Mouse (Mus musculus): ENCODE measurements around the gene Hibadh. TPM values are rescaled to one million over a fixed set of nuclear protein-coding genes. Genes with fewer than 3 reads are reported as not detected.

Gene Hibadh
- polyA plus RNA-seq, 1 experiment from 2014 or later = 97.4 TPM

- Histone ChIP-seq H3K4me1 (ENCODE audit: control insufficient read depth in 2 of 2, insufficient read depth in 2 of 2, low read length in 2 of 2) (no peaks in the 10 kb centered on the region), H3K4me2 (ENCODE audit: low read length) (no peak overlapping the region), H3K27ac (replicated peaks in 1 of 2; ENCODE audit: control insufficient read depth in 1 of 2, insufficient read depth in 1 of 2, low read depth in 2 of 2, low read length in 2 of 2) (peak overlapping the region in 1 of 2 experiments; percentile 19; a peak in 1 of 4 replicates), H3K4me3 (ENCODE audit: control insufficient read depth in 1 of 2, insufficient read depth in 1 of 2, low read depth in 1 of 2, low read length in 2 of 2) (no peak overlapping the region), H3K9ac (ENCODE audit: low read length) (no peak overlapping the region), H3K27me3 (ENCODE audit: control insufficient read depth, insufficient read depth, low read length) (no peaks in the 10 kb centered on the region), H3K36me3 (ENCODE audit: control insufficient read depth, insufficient read depth, low read length) (peaks cover 47% of the 10 kb centered on the region), H3K9me3 (ENCODE audit: control insufficient read depth, low read length) (no peaks in the 10 kb centered on the region)
- WGBS = 59% methylated on average over 11 of the region's 11 CpGs
- ATAC-seq (ENCODE audit: insufficient number of reproducible peaks, insufficient read depth, low FRiP score, low read depth) = no peak
Measured at GRCm38 (mm10) chr6:52621731-52622480, 18.3 kb downstream of the Hibadh start.

- 82% methylated on average over 2 of the region's 2 CpGs for WGBS
- no peaks in the 10 kb centered on the region for H3K9me3 ChIP-seq (ENCODE audit: control insufficient read depth, low read length)
- H3K27me3 ChIP-seq (ENCODE audit: control insufficient read depth, insufficient read depth, low read length) = no peaks in the 10 kb centered on the region
- no peak overlapping the region for H3K4me3 ChIP-seq (ENCODE audit: control insufficient read depth in 1 of 2, insufficient read depth in 1 of 2, low read depth in 1 of 2, low read length in 2 of 2)
- ATAC-seq (ENCODE audit: insufficient number of reproducible peaks, insufficient read depth, low FRiP score, low read depth) = no peak
- H3K9ac ChIP-seq (ENCODE audit: low read length) = no peak overlapping the region
- no peak overlapping the region for H3K4me2 ChIP-seq (ENCODE audit: low read length)
- H3K27ac ChIP-seq (replicated peaks in 1 of 2; ENCODE audit: control insufficient read depth in 1 of 2, insufficient read depth in 1 of 2, low read depth in 2 of 2, low read length in 2 of 2) = no peak overlapping the region
- no peaks in the 10 kb centered on the region for H3K4me1 ChIP-seq (ENCODE audit: control insufficient read depth in 2 of 2, insufficient read depth in 2 of 2, low read length in 2 of 2)
- H3K36me3 ChIP-seq (ENCODE audit: control insufficient read depth, insufficient read depth, low read length) = peaks cover 43% of the 10 kb centered on the region
Measured at GRCm38 (mm10) chr6:52620090-52620489, 20.1 kb downstream of the Hibadh start.

- H3K27ac ChIP-seq (replicated peaks in 1 of 2; ENCODE audit: control insufficient read depth in 1 of 2, insufficient read depth in 1 of 2, low read depth in 2 of 2, low read length in 2 of 2) = peak overlapping the region; percentile 21 to 45; a peak in 3 of 4 replicates
- H3K36me3 ChIP-seq (ENCODE audit: control insufficient read depth, insufficient read depth, low read length) = peaks cover 10% of the 10 kb centered on the region; the same call in 1 of the 2 replicates
- no peaks in the 10 kb centered on the region for H3K9me3 ChIP-seq (ENCODE audit: control insufficient read depth, low read length)
- H3K4me1 ChIP-seq (ENCODE audit: control insufficient read depth in 2 of 2, insufficient read depth in 2 of 2, low read length in 2 of 2) = no peaks in the 10 kb centered on the region; a peak in 1 of 4 replicates
- H3K9ac ChIP-seq (ENCODE audit: low read length) = no peak overlapping the region
- no peak overlapping the region for H3K4me3 ChIP-seq (ENCODE audit: control insufficient read depth in 1 of 2, insufficient read depth in 1 of 2, low read depth in 1 of 2, low read length in 2 of 2)
- 71% methylated on average over 6 of the region's 6 CpGs for WGBS
- no peaks in the 10 kb centered on the region for H3K27me3 ChIP-seq (ENCODE audit: control insufficient read depth, insufficient read depth, low read length)
- no peak overlapping the region for H3K4me2 ChIP-seq (ENCODE audit: low read length)
- no peak for ATAC-seq (ENCODE audit: insufficient number of reproducible peaks, insufficient read depth, low FRiP score, low read depth)
Measured at GRCm38 (mm10) chr6:52609626-52610352, 30.4 kb downstream of the Hibadh start.

GRCm38 (mm10) chr6:52608121-52608520 is 32.1 kb downstream of the Hibadh start:
- ATAC-seq (ENCODE audit: insufficient number of reproducible peaks, insufficient read depth, low FRiP score, low read depth) = no peak
- Histone ChIP-seq H3K9ac (ENCODE audit: low read length) (no peak overlapping the region), H3K36me3 (ENCODE audit: control insufficient read depth, insufficient read depth, low read length) (peaks cover 10% of the 10 kb centered on the region; the same call in 1 of the 2 replicates), H3K4me3 (ENCODE audit: control insufficient read depth in 1 of 2, insufficient read depth in 1 of 2, low read depth in 1 of 2, low read length in 2 of 2) (no peak overlapping the region), H3K9me3 (ENCODE audit: control insufficient read depth, low read length) (no peaks in the 10 kb centered on the region), H3K27me3 (ENCODE audit: control insufficient read depth, insufficient read depth, low read length) (no peaks in the 10 kb centered on the region), H3K4me1 (ENCODE audit: control insufficient read depth in 2 of 2, insufficient read depth in 2 of 2, low read length in 2 of 2) (no peaks in the 10 kb centered on the region; a peak in 1 of 4 replicates), H3K4me2 (ENCODE audit: low read length) (no peak overlapping the region), H3K27ac (replicated peaks in 1 of 2; ENCODE audit: control insufficient read depth in 1 of 2, insufficient read depth in 1 of 2, low read depth in 2 of 2, low read length in 2 of 2) (no peak overlapping the region)
- WGBS = 89% methylated on average over 4 of the region's 4 CpGs

- no peak for ATAC-seq (ENCODE audit: insufficient number of reproducible peaks, insufficient read depth, low FRiP score, low read depth)
- Histone ChIP-seq H3K9me3 (ENCODE audit: control insufficient read depth, low read length) (no peaks in the 10 kb centered on the region), H3K27me3 (ENCODE audit: control insufficient read depth, insufficient read depth, low read length) (no peaks in the 10 kb centered on the region), H3K27ac (replicated peaks in 1 of 2; ENCODE audit: control insufficient read depth in 1 of 2, insufficient read depth in 1 of 2, low read depth in 2 of 2, low read length in 2 of 2) (no peak overlapping the region), H3K4me2 (ENCODE audit: low read length) (no peak overlapping the region), H3K4me3 (ENCODE audit: control insufficient read depth in 1 of 2, insufficient read depth in 1 of 2, low read depth in 1 of 2, low read length in 2 of 2) (no peak overlapping the region), H3K9ac (ENCODE audit: low read length) (no peak overlapping the region), H3K4me1 (ENCODE audit: control insufficient read depth in 2 of 2, insufficient read depth in 2 of 2, low read length in 2 of 2) (no peaks in the 10 kb centered on the region; a peak in 1 of 4 replicates), H3K36me3 (ENCODE audit: control insufficient read depth, insufficient read depth, low read length) (0 out of 2 replicates have a peak, but pooled peaks cover 6% of the 10 kb centered on the region)
- 84% methylated on average over 7 of the region's 7 CpGs for WGBS
Measured at GRCm38 (mm10) chr6:52606746-52607347, 33.3 kb downstream of the Hibadh start.

GRCm38 (mm10) chr6:52601706-52602642 is 38.2 kb downstream of the Hibadh start:
- Histone ChIP-seq H3K9ac (ENCODE audit: low read length) (no peak overlapping the region), H3K4me2 (ENCODE audit: low read length) (no peak overlapping the region), H3K27ac (replicated peaks in 1 of 2; ENCODE audit: control insufficient read depth in 1 of 2, insufficient read depth in 1 of 2, low read depth in 2 of 2, low read length in 2 of 2) (no peak overlapping the region), H3K4me3 (ENCODE audit: control insufficient read depth in 1 of 2, insufficient read depth in 1 of 2, low read depth in 1 of 2, low read length in 2 of 2) (no peak overlapping the region), H3K27me3 (ENCODE audit: control insufficient read depth, insufficient read depth, low read length) (no peaks in the 10 kb centered on the region), H3K9me3 (ENCODE audit: control insufficient read depth, low read length) (no peaks in the 10 kb centered on the region), H3K36me3 (ENCODE audit: control insufficient read depth, insufficient read depth, low read length) (no peaks in the 10 kb centered on the region), H3K4me1 (ENCODE audit: control insufficient read depth in 2 of 2, insufficient read depth in 2 of 2, low read length in 2 of 2) (no peaks in the 10 kb centered on the region)
- 85% methylated on average over 7 of the region's 7 CpGs for WGBS
- no peak for ATAC-seq (ENCODE audit: insufficient number of reproducible peaks, insufficient read depth, low FRiP score, low read depth)

GRCm38 (mm10) chr6:52601117-52601516 is 39.1 kb downstream of the Hibadh start:
- H3K9ac ChIP-seq (ENCODE audit: low read length) = no peak overlapping the region
- no peaks in the 10 kb centered on the region for H3K4me1 ChIP-seq (ENCODE audit: control insufficient read depth in 2 of 2, insufficient read depth in 2 of 2, low read length in 2 of 2)
- no peaks in the 10 kb centered on the region for H3K9me3 ChIP-seq (ENCODE audit: control insufficient read depth, low read length)
- ATAC-seq (ENCODE audit: insufficient number of reproducible peaks, insufficient read depth, low FRiP score, low read depth) = no peak
- WGBS = 44% methylated on average over 4 of the region's 4 CpGs
- H3K36me3 ChIP-seq (ENCODE audit: control insufficient read depth, insufficient read depth, low read length) = no peaks in the 10 kb centered on the region
- H3K27ac ChIP-seq (replicated peaks in 1 of 2; ENCODE audit: control insufficient read depth in 1 of 2, insufficient read depth in 1 of 2, low read depth in 2 of 2, low read length in 2 of 2) = no peak overlapping the region
- no peak overlapping the region for H3K4me2 ChIP-seq (ENCODE audit: low read length)
- H3K27me3 ChIP-seq (ENCODE audit: control insufficient read depth, insufficient read depth, low read length) = no peaks in the 10 kb centered on the region
- no peak overlapping the region for H3K4me3 ChIP-seq (ENCODE audit: control insufficient read depth in 1 of 2, insufficient read depth in 1 of 2, low read depth in 1 of 2, low read length in 2 of 2)
